21 mouse cellular contexts compared by ENCODE assay signal in genomic region chr2:60328641-60329040, GRCm38 (mm10).
"Had no signal": no experiment of that assay in that cellular context is flagged by ENCODE, and none has a peak within 500 bp of the region (broad histone marks: within the 10 kb centered on the region; RNA-seq: fewer than 3 reads in every experiment).

No protein-coding gene starts in this region.

- H3K36me3 ChIP-seq: midbrain, embryonic 10.5 days; midbrain, embryonic 13.5 days; neural tube, embryonic 13.5 days had no signal

- H3K4me2 ChIP-seq: lung, embryonic 14.5 days; midbrain, embryonic 13.5 days; neural tube, embryonic 13.5 days had no signal

- H3K4me1 ChIP-seq: megakaryocyte, embryonic 14.5 days; midbrain, embryonic 10.5 days; midbrain, embryonic 13.5 days; neural tube, embryonic 13.5 days had no signal

- H3K9me3 ChIP-seq: megakaryocyte, embryonic 14.5 days; midbrain, embryonic 10.5 days; midbrain, embryonic 13.5 days; neural tube, embryonic 13.5 days had no signal

- H3K4me3 ChIP-seq: layer of hippocampus, adult 2 months; left cerebral cortex, adult 2 months; megakaryocyte, embryonic 14.5 days; midbrain, embryonic 10.5 days; midbrain, embryonic 13.5 days; myocyte; neural tube, embryonic 13.5 days had no signal

- DNase-seq: kidney, adult 18-20 months; kidney, adult 9 months; kidney, postnatal 25 days; layer of hippocampus, postnatal 36 days; lung, embryonic 14.5 days; lung, postnatal 10 days; lung, postnatal 36 days; right cerebral cortex, postnatal 4 days; thymus, adult 2 months; thymus, postnatal 14 days; thymus, postnatal 4 days had no signal

- H3K27ac ChIP-seq: kidney, postnatal 0 days; layer of hippocampus, adult 2 months; left cerebral cortex, adult 2 months; midbrain, embryonic 10.5 days; midbrain, embryonic 13.5 days; neural tube, embryonic 13.5 days; stomach, postnatal 0 days had no signal

- H3K9ac ChIP-seq: lung, embryonic 14.5 days; midbrain, embryonic 13.5 days; neural tube, embryonic 13.5 days had no signal

- ATAC-seq: midbrain, embryonic 13.5 days; midbrain, embryonic 16.5 days had no signal

- H3K27me3 ChIP-seq: megakaryocyte, embryonic 14.5 days; midbrain, embryonic 13.5 days; neural tube, embryonic 13.5 days had no signal
